Mouse (Mus musculus) heart, embryonic 16.5 days (tissue): ENCODE measurements around the gene Cnnm4. TPM values are rescaled to one million over a fixed set of nuclear protein-coding genes. Genes with fewer than 3 reads are reported as not detected.
A peak's percentile ranks its signal among the peaks of the same experiment; 100 is the strongest.

Experiments used
- ATAC-seq: fragments of 200-750 bp; cut with Nextera tagmentation; replicated peaks from 2 replicates; pipeline ENCODE4 v1.8.0; 2017; ENCODE audit warnings: moderate number of reproducible peaks; ENCODE audit not compliant: insufficient read depth, low FRiP score; ENCODE audit errors: extremely low read depth
- H3K27ac ChIP-seq: fragments of 300-500 bp; sonication (generic); 2 replicates; pipeline ENCODE4 v1.5.1; 2014; ENCODE audit warnings: mild to moderate bottlenecking, low read length, control low read depth, moderate library complexity
- H3K27me3 ChIP-seq: fragments of 300-500 bp; sonication (generic); 2 replicates; pipeline ENCODE4 v1.6.1; 2014; ENCODE audit warnings: low read length, mixed read lengths; ENCODE audit not compliant: control insufficient read depth, insufficient read depth
- H3K36me3 ChIP-seq: fragments of 300-500 bp; sonication (generic); 2 replicates; pipeline ENCODE4 v1.6.1; 2014; ENCODE audit not compliant: control insufficient read depth, insufficient read depth
- H3K4me1 ChIP-seq: fragments of 300-500 bp; sonication (generic); 2 replicates; pipeline ENCODE4 v1.6.1; 2014; ENCODE audit warnings: low read length, mixed read lengths; ENCODE audit not compliant: control insufficient read depth, insufficient read depth
- H3K4me2 ChIP-seq: fragments of 300-500 bp; sonication (generic); 2 replicates; pipeline ENCODE4 v1.6.1; 2014; ENCODE audit warnings: low read depth, mild to moderate bottlenecking, control low read depth, low read length
- H3K4me3 ChIP-seq: fragments of 300-500 bp; sonication (generic); 2 replicates; pipeline ENCODE4 v1.5.1; 2014; ENCODE audit warnings: mild to moderate bottlenecking, control low read depth, low read length
- H3K9ac ChIP-seq: fragments of 300-500 bp; sonication (generic); 2 replicates; pipeline ENCODE4 v1.6.1; 2014; ENCODE audit warnings: low read length, control low read depth
- H3K9me3 ChIP-seq: fragments of 300-500 bp; sonication (generic); replicated peaks from 2 replicates; pipeline ENCODE4 v1.6.1; 2016; ENCODE audit warnings: low read length; ENCODE audit not compliant: control insufficient read depth
- WGBS: fragments of 180-500 bp; shearing (Covaris S2); extraction: QIAGEN DNeasy Blood & Tissue Kit; methylation state at CpG from one replicate; pipeline ENCODE4 v1.1.7; 2014; 5-methylcytosine and 5-hydroxymethylcytosine counted together
- polyA plus RNA-seq: library from polyadenylated mRNA; unstranded; fragments of >200 nt; fragmentation: Nextera tagmentation; extraction: Ambion mirVana; gene quantifications from 2 replicates; pipeline ENCODE4 v1.2.1, GENCODE M21; 2015

Cnnm4 gene
- polyA plus RNA-seq, 1 experiment from 2014 or later = 6.9 TPM

DNA sequence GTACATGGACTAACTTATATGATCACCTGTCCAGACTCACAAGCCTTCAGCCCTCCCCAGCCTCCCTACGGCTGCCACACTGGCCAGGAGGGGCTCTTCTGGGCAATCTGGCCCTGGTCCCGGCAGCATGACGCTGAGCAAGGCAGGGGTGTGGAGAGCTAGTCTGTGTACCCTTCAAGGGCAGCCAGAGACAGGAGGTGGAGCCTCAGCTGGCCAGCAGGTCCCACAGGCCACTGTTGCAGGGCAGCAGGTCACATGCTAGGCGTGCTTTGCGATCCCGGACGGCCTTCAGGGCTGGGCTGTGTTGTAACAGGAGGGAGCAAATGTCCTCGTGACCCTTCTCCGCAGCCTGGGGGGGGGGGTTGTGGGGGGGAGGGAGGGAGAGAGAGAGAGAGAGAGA, 67.8 kb downstream of the Cnnm4 start, which contains the start of gene Gm42417:
Gm42417 (minus strand) TSS at position 244 of the 400 bp plus-strand sequence.
- no peaks in the 10 kb centered on the region for H3K9me3 ChIP-seq
- H3K4me1 ChIP-seq = peaks cover 38% of the 10 kb centered on the region
- peak; percentile 88 for ATAC-seq
- peaks cover 20% of the 10 kb centered on the region for H3K36me3 ChIP-seq
- H3K9ac ChIP-seq = peak within 1 kb of the TSS; percentile 48
- peak within 1 kb of the TSS; percentile 82 for H3K27ac ChIP-seq
- no peaks in the 10 kb centered on the region for H3K27me3 ChIP-seq
- H3K4me2 ChIP-seq = no peak within 1 kb of the TSS
- WGBS = 29% methylated on average over 9 of the region's 9 CpGs
- no peak within 1 kb of the TSS for H3K4me3 ChIP-seq

GRCm38 (mm10) chr1:36540132-36540531, 68.7 kb downstream of the Cnnm4 start:
- H3K36me3 ChIP-seq = peaks cover 20% of the 10 kb centered on the region
- H3K4me3 ChIP-seq = no peak overlapping the region
- peaks cover 28% of the 10 kb centered on the region for H3K4me1 ChIP-seq
- ATAC-seq = no peak
- H3K27me3 ChIP-seq = no peaks in the 10 kb centered on the region
- H3K27ac ChIP-seq = peak overlapping the region; percentile 82
- no peak overlapping the region for H3K4me2 ChIP-seq
- H3K9ac ChIP-seq = no peak overlapping the region
- no peaks in the 10 kb centered on the region for H3K9me3 ChIP-seq
- WGBS = 89% methylated on average over 11 of the region's 11 CpGs

GRCm38 (mm10) chr1:36540807-36541206, 69.4 kb downstream of the Cnnm4 start:
- no peak overlapping the region for H3K9ac ChIP-seq
- H3K36me3 ChIP-seq = peaks cover 20% of the 10 kb centered on the region
- H3K9me3 ChIP-seq = no peaks in the 10 kb centered on the region
- H3K4me3 ChIP-seq = no peak overlapping the region
- no peaks in the 10 kb centered on the region for H3K27me3 ChIP-seq
- no peak for ATAC-seq
- peaks cover 24% of the 10 kb centered on the region for H3K4me1 ChIP-seq
- 93% methylated on average over 12 of the region's 12 CpGs for WGBS
- no peak overlapping the region for H3K27ac ChIP-seq
- no peak overlapping the region for H3K4me2 ChIP-seq

GRCm38 (mm10) chr1:36541844-36542243, 70.4 kb downstream of the Cnnm4 start:
- no peak for ATAC-seq
- Histone ChIP-seq H3K27ac (no peak overlapping the region), H3K9ac (no peak overlapping the region), H3K4me3 (no peak overlapping the region), H3K27me3 (no peaks in the 10 kb centered on the region), H3K4me2 (no peak overlapping the region), H3K4me1 (peaks cover 21% of the 10 kb centered on the region), H3K36me3 (peaks cover 20% of the 10 kb centered on the region), H3K9me3 (no peaks in the 10 kb centered on the region)
- WGBS = 87% methylated on average over 16 of the region's 16 CpGs

DNA sequence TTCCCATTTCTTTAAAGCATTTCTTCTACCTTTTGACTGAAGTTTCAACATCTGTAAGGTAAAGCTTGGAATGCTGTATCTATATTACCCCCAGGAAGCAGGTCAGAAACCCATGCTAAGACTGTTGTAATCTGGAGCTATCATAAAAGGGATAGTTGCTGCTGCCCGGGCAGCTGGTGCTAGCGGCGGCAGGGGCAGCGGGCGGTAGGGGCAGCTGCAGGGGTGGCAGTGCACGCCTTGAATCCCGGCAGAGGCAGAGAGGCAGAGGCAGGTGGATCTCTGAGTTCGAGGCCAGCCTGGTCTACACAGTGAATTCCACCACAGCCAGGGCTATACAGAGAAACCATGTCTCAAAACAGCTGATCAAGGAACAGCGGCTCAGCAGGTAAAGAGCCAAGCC, 71.5 kb downstream of the Cnnm4 start:
- WGBS = 90% methylated on average over 9 of the region's 9 CpGs
- Histone ChIP-seq H3K27ac (no peak overlapping the region), H3K4me2 (no peak overlapping the region), H3K36me3 (peaks cover 20% of the 10 kb centered on the region), H3K27me3 (no peaks in the 10 kb centered on the region), H3K4me3 (no peak overlapping the region), H3K9me3 (no peaks in the 10 kb centered on the region), H3K4me1 (peaks cover 26% of the 10 kb centered on the region), H3K9ac (no peak overlapping the region)
- no peak for ATAC-seq

DNA sequence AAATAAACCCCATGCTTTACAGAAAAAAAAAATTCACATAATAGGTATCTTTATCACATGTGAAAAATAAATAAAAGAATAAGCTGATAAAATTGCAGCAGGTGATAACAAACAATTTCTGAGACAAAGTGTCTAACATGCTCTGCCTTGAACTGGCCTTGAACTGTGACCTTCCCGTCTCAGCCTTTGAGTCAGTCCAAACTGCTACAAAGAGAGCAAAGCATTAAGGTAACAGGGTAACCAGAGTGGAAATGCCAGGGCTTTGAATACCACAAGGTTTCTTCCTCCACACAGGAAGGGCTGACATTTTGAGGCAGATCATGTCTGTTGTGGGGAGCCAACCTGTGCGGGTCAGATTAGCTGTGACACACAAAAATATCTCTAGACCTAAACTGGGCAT, 74.0 kb downstream of the Cnnm4 start:
- Histone ChIP-seq H3K4me1 (peaks cover 27% of the 10 kb centered on the region), H3K27ac (no peak overlapping the region), H3K4me2 (no peak overlapping the region), H3K36me3 (peaks cover 24% of the 10 kb centered on the region), H3K27me3 (no peaks in the 10 kb centered on the region), H3K4me3 (no peak overlapping the region), H3K9me3 (no peaks in the 10 kb centered on the region), H3K9ac (no peak overlapping the region)
- ATAC-seq = no peak
- WGBS = 69% methylated on average over 2 of the region's 2 CpGs

GRCm38 (mm10) chr1:36545845-36546600, 74.6 kb downstream of the Cnnm4 start:
- Histone ChIP-seq H3K36me3 (peaks cover 26% of the 10 kb centered on the region), H3K4me3 (peak overlapping the region; percentile 79), H3K27ac (no peak overlapping the region), H3K27me3 (no peaks in the 10 kb centered on the region), H3K4me2 (peak overlapping the region; percentile 67), H3K4me1 (peaks cover 27% of the 10 kb centered on the region), H3K9me3 (no peaks in the 10 kb centered on the region), H3K9ac (peak overlapping the region; percentile 85)
- WGBS = 60% methylated on average over 19 of the region's 19 CpGs
- ATAC-seq = no peak

DNA sequence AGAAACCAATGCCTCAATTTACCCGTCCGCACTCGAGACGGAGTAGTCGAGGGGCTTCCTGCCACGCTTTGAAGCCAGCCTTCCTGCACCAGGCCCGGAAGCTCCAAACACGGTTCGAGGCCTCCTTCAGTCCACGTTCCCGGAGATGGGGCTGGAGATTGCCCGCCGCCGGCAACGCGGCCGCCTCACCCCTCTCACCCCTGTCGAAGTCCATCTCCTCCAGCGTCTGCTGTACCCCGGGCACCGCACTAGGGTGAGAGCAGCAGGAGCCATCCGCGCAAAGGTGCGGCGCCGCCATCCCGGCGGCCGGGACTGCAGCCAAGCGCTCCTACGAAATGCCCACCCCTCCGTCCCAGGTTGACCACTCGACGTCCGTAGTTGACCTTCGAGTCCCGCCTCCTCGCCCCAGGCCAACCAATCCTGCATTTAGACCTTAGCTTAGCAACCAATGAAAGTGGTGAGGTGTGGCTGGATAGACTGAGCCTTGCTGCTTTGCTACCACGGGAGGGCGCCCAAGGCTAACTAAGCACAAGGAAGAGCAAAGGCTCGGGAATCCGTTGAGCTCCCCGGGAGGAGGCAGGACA, 75.6 kb downstream of the Cnnm4 start, which contains the start of gene Ankrd39:
Ankrd39 (minus strand) TSS at position 558 of the 584 bp plus-strand sequence.
- no peaks in the 10 kb centered on the region for H3K9me3 ChIP-seq
- H3K36me3 ChIP-seq = peaks cover 26% of the 10 kb centered on the region
- WGBS = under 1% methylated on average over 43 of the region's 43 CpGs
- peaks cover 27% of the 10 kb centered on the region for H3K4me1 ChIP-seq
- peak within 1 kb of the TSS; percentile 69 for H3K27ac ChIP-seq
- H3K9ac ChIP-seq = peak within 1 kb of the TSS; percentile 85
- ATAC-seq = peak; percentile 97
- H3K4me3 ChIP-seq = peak within 1 kb of the TSS; percentile 79
- H3K4me2 ChIP-seq = peak within 1 kb of the TSS; percentile 67
- H3K27me3 ChIP-seq = no peaks in the 10 kb centered on the region

- no peak for ATAC-seq
- no peaks in the 10 kb centered on the region for H3K9me3 ChIP-seq
- peak overlapping the region; percentile 64 for H3K27ac ChIP-seq
- WGBS = 34% methylated on average over 9 of the region's 9 CpGs
- no peak overlapping the region for H3K4me3 ChIP-seq
- peak overlapping the region; percentile 61; the same call in 1 of the 2 replicates for H3K9ac ChIP-seq
- peaks cover 37% of the 10 kb centered on the region for H3K36me3 ChIP-seq
- H3K27me3 ChIP-seq = no peaks in the 10 kb centered on the region
- no peak overlapping the region for H3K4me2 ChIP-seq
- H3K4me1 ChIP-seq = peaks cover 24% of the 10 kb centered on the region
Measured at GRCm38 (mm10) chr1:36547981-36548598, 76.7 kb downstream of the Cnnm4 start.
